Mouse (Mus musculus): ENCODE results near the gene Hopx.
"Not testable (repeated sequence)": the region's sequence is repeated elsewhere in the genome, so short reads cannot be mapped to it uniquely, and the experiment has no call there.

Hopx gene

GRCm38 (mm10) chr5:77100691-77101090 is 14.2 kb downstream of the Hopx start:
- no peak for DNase-seq (ENCODE audit: low read depth, low spot score)

- DNase-seq (ENCODE audit: low read depth, low spot score) = no peak
Observed at GRCm38 (mm10) chr5:77099997-77100380, 14.9 kb downstream of the Hopx start.

- no peak for DNase-seq (ENCODE audit: low read depth, low spot score)
Observed at GRCm38 (mm10) chr5:77099317-77099996, 15.5 kb downstream of the Hopx start.

- no peak for DNase-seq (ENCODE audit: low read depth, low spot score)
Observed at GRCm38 (mm10) chr5:77098874-77099273, 16.0 kb downstream of the Hopx start.

- DNase-seq (ENCODE audit: low read depth, low spot score) = no peak
Observed at GRCm38 (mm10) chr5:77097686-77098085, 17.2 kb downstream of the Hopx start.

GRCm38 (mm10) chr5:77096194-77096593 is 18.7 kb downstream of the Hopx start:
- DNase-seq (ENCODE audit: low read depth, low spot score) = not testable (repeated sequence)

GRCm38 (mm10) chr5:77094510-77095491 is 20.1 kb downstream of the Hopx start:
- DNase-seq (ENCODE audit: low read depth, low spot score) = no peak

- DNase-seq (ENCODE audit: low read depth, low spot score) = no peak
Observed at GRCm38 (mm10) chr5:77093961-77094360, 21.0 kb downstream of the Hopx start.

- DNase-seq (ENCODE audit: low read depth, low spot score) = no peak
Observed at GRCm38 (mm10) chr5:77092531-77092930, 22.4 kb downstream of the Hopx start.

GRCm38 (mm10) chr5:77091923-77092322 is 23.0 kb downstream of the Hopx start:
- no peak for DNase-seq (ENCODE audit: low read depth, low spot score)

- no peak for DNase-seq (ENCODE audit: low read depth, low spot score)
Observed at GRCm38 (mm10) chr5:77090521-77091096, 24.3 kb downstream of the Hopx start.

GRCm38 (mm10) chr5:77089901-77090300 is 25.0 kb downstream of the Hopx start:
- no peak for DNase-seq (ENCODE audit: low read depth, low spot score)

- no peak for DNase-seq (ENCODE audit: low read depth, low spot score)
Observed at GRCm38 (mm10) chr5:77089294-77089693, 25.6 kb downstream of the Hopx start.

GRCm38 (mm10) chr5:77087122-77087521 is 27.8 kb downstream of the Hopx start:
- DNase-seq (ENCODE audit: low read depth, low spot score) = no peak

GRCm38 (mm10) chr5:77086541-77086940 is 28.4 kb downstream of the Hopx start:
- no peak for DNase-seq (ENCODE audit: low read depth, low spot score)

GRCm38 (mm10) chr5:77085753-77086450 is 29.0 kb downstream of the Hopx start:
- no peak for DNase-seq (ENCODE audit: low read depth, low spot score)

- DNase-seq (ENCODE audit: low read depth, low spot score) = no peak
Observed at GRCm38 (mm10) chr5:77084418-77084817, 30.5 kb downstream of the Hopx start.

- DNase-seq (ENCODE audit: low read depth, low spot score) = no peak
Observed at GRCm38 (mm10) chr5:77082735-77083134, 32.2 kb downstream of the Hopx start.

- no peak for DNase-seq (ENCODE audit: low read depth, low spot score)
Observed at GRCm38 (mm10) chr5:77080761-77081160, 34.2 kb downstream of the Hopx start.

- DNase-seq (ENCODE audit: low read depth, low spot score) = no peak
Observed at GRCm38 (mm10) chr5:77075951-77076350, 39.0 kb downstream of the Hopx start.

- DNase-seq (ENCODE audit: low read depth, low spot score) = no peak
Observed at GRCm38 (mm10) chr5:77074914-77075313, 40.0 kb downstream of the Hopx start.

GRCm38 (mm10) chr5:77073794-77074193 is 41.1 kb downstream of the Hopx start:
- no peak for DNase-seq (ENCODE audit: low read depth, low spot score)

Data from brain, embryonic 18.5 days (tissue).